Mouse (Mus musculus): Measurements from ENCODE around the gene Rhox1.
"Not testable (repeated sequence)": the region's sequence is repeated elsewhere in the genome, so short reads cannot be mapped to it uniquely, and the experiment has no call there.

The Rhox1 gene

GRCm38 (mm10) chrX:37222158-37222557 lies at the start of gene Rhox1:
Gene Rhox1 (minus strand): TSS chrX:37222258.
- TF ChIP-seq GATA4 (IDR thresholded peaks at IDR 0.05; ENCODE audit: insufficient replicate concordance, low read length), result not testable (repeated sequence)

GRCm38 (mm10) chrX:37265038-37265437 lies 43.0 kb upstream of the Rhox1 start, which contains the start of gene Rhox4a:
Gene Rhox4a (plus strand): TSS chrX:37265338.
- not testable (repeated sequence) for TF ChIP-seq GATA4 (IDR thresholded peaks at IDR 0.05; ENCODE audit: insufficient replicate concordance, low read length)

- not testable (repeated sequence) for TF ChIP-seq GATA4 (IDR thresholded peaks at IDR 0.05; ENCODE audit: insufficient replicate concordance, low read length)
Observed at GRCm38 (mm10) chrX:37249619-37250018, 27.6 kb upstream of the Rhox1 start, which contains the start of gene Rhox3a. Gene Rhox3a (plus strand): TSS chrX:37249919.

- not testable (repeated sequence) for TF ChIP-seq GATA4 (IDR thresholded peaks at IDR 0.05; ENCODE audit: insufficient replicate concordance, low read length)
Observed at GRCm38 (mm10) chrX:37244676-37245075, 22.6 kb upstream of the Rhox1 start, which contains the start of gene Rhox2a. Gene Rhox2a (plus strand): TSS chrX:37244976.

- no peak for TF ChIP-seq GATA4 (IDR thresholded peaks at IDR 0.05; ENCODE audit: insufficient replicate concordance, low read length)
Observed at GRCm38 (mm10) chrX:37210941-37211340, 11.1 kb downstream of the Rhox1 start, which contains the start of gene Gm9. Gene Gm9 (minus strand): TSS chrX:37211041.

- TF ChIP-seq GATA4 (IDR thresholded peaks at IDR 0.05; ENCODE audit: insufficient replicate concordance, low read length), result no peak
Observed at GRCm38 (mm10) chrX:37198676-37199075, 23.4 kb downstream of the Rhox1 start.

- TF ChIP-seq GATA4 (IDR thresholded peaks at IDR 0.05; ENCODE audit: insufficient replicate concordance, low read length), result no peak
Observed at GRCm38 (mm10) chrX:37191744-37192379, 30.2 kb downstream of the Rhox1 start.

- TF ChIP-seq GATA4 (IDR thresholded peaks at IDR 0.05; ENCODE audit: insufficient replicate concordance, low read length), result no peak
Observed at GRCm38 (mm10) chrX:37191105-37191743, 30.8 kb downstream of the Rhox1 start, which contains the start of the genes Ndufa1 and Rnf113a1. Gene Ndufa1 (minus strand): TSS chrX:37191163. Gene Rnf113a1 (plus strand): TSS chrX:37191245.

- TF ChIP-seq GATA4 (IDR thresholded peaks at IDR 0.05; ENCODE audit: insufficient replicate concordance, low read length), result no peak
Observed at GRCm38 (mm10) chrX:37190755-37191104, 31.3 kb downstream of the Rhox1 start.

- no peak for TF ChIP-seq GATA4 (IDR thresholded peaks at IDR 0.05; ENCODE audit: insufficient replicate concordance, low read length)
Observed at GRCm38 (mm10) chrX:37168742-37169141, 53.3 kb downstream of the Rhox1 start, which contains the start of gene Akap14. Gene Akap14 (minus strand): TSS chrX:37168842.

- no peak for TF ChIP-seq GATA4 (IDR thresholded peaks at IDR 0.05; ENCODE audit: insufficient replicate concordance, low read length)
Observed at GRCm38 (mm10) chrX:37167085-37167484, 55.0 kb downstream of the Rhox1 start.

Data from liver, adult (tissue).